Mouse (Mus musculus): ENCODE results near the gene Mbnl1.

DNA sequence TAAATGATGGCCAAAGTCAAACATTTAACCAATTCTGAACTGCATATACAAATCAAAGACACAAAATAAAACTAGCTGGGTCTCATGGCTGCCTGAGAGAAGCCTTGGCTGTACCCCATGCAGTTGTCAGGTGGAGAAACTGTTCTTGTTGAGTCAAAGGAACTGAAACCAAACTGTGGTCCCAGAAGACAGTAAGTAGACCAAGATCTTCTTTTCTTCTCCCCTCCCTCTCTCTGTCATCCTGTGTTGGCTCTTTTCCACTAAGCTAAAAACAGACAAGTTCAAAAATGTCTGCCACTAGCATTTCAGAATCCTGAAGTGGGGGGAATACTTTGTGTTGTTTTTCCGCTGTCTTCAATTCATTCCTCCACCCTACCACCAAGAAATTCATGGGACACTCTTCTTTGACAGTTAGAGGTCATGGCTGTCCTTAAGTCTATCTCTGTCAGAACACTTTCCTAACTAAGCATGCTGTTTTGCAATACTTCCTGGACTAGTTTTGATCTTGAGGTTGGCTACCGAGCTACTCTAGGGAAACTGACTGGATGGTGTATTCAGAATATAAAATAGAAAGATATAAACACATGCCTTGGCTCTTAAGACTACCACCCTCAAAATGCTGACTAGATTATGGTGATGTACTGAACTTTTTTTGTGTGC is 9.2 kb downstream of the Mbnl1 start:
- TF ChIP-seq USF2 (conservative IDR thresholded peaks at IDR 0.05; ENCODE audit: low read depth, low read length) (no peak), CTCF (conservative IDR thresholded peaks at IDR 0.05 in 1 of 2, IDR thresholded peaks at IDR 0.05 in 1 of 2; ENCODE audit: low read depth in 2 of 2, low read length in 2 of 2) (no peak)

All from CH12.LX (cell line).